Mouse (Mus musculus) forebrain, postnatal 0 days (tissue): Measurements from ENCODE around the gene Prkcb. TPM values are rescaled to one million over a fixed set of nuclear protein-coding genes. Genes with fewer than 3 reads are reported as not detected.

Experiments used
- ATAC-seq: fragments of 200-750 bp; cut with Nextera tagmentation; 2 replicates; pipeline ENCODE4 v1.8.0; 2017; ENCODE audit warnings: mild to moderate bottlenecking, moderate library complexity
- DNase-seq: peaks from one replicate; pipeline ENCODE4 v3.0.0-alpha.2; 2015
- H3K27ac ChIP-seq: fragments of 300-500 bp; sonication (generic); 2 replicates; pipeline ENCODE4 v1.5.1; 2014; ENCODE audit warnings: low read depth, mild to moderate bottlenecking, antibody characterized with exemption, low read length, moderate library complexity, mixed read lengths
- H3K27me3 ChIP-seq: fragments of 300-500 bp; sonication (generic); 2 replicates; pipeline ENCODE4 v1.6.1; 2014; ENCODE audit warnings: mild to moderate bottlenecking, low read length, mixed read lengths; ENCODE audit not compliant: insufficient read depth
- H3K36me3 ChIP-seq: fragments of 300-500 bp; sonication (generic); 2 replicates; pipeline ENCODE4 v1.6.1; 2014; ENCODE audit warnings: mild to moderate bottlenecking, moderate library complexity; ENCODE audit not compliant: insufficient read depth
- H3K4me1 ChIP-seq: fragments of 300-500 bp; sonication (generic); 2 replicates; pipeline ENCODE4 v1.6.1; 2014; ENCODE audit warnings: antibody characterized with exemption; ENCODE audit not compliant: insufficient read depth
- H3K4me2 ChIP-seq: fragments of 300-500 bp; sonication (generic); 2 replicates; pipeline ENCODE4 v1.6.1; 2014; ENCODE audit warnings: low read depth, mild to moderate bottlenecking, moderate library complexity
- H3K4me3 ChIP-seq: fragments of 300-500 bp; sonication (generic); 2 replicates; pipeline ENCODE4 v1.5.1; 2014; ENCODE audit warnings: low read depth, low read length, mixed read lengths
- H3K9ac ChIP-seq: fragments of 300-500 bp; sonication (generic); 2 replicates; pipeline ENCODE4 v1.6.1; 2014; ENCODE audit warnings: mild to moderate bottlenecking
- H3K9me3 ChIP-seq: fragments of 300-500 bp; sonication (generic); 2 replicates; pipeline ENCODE4 v1.6.1; 2016; ENCODE audit warnings: low read length
- CTCF ChIP-seq: sonication (generic); IDR thresholded peaks from 2 replicates; pipeline ENCODE4 v1.5.1; 2016; ENCODE audit warnings: antibody characterized with exemption, control low read depth, low read depth
- WGBS: fragments of 180-500 bp; shearing (Covaris S2); extraction: QIAGEN DNeasy Blood & Tissue Kit; methylation state at CpG from one replicate; pipeline ENCODE4 v1.1.7; 2014; 5-methylcytosine and 5-hydroxymethylcytosine counted together
- polyA plus RNA-seq: library from polyadenylated mRNA; unstranded; fragments of >200 nt; fragmentation: Nextera tagmentation; extraction: Ambion mirVana; gene quantifications from 2 replicates; pipeline ENCODE4 v1.2.1, GENCODE M21; 2015
- total RNA-seq: library from RNA; depleted of rRNA; stranded (reverse); fragments of >200 nt; gene quantifications from 2 replicates; pipeline ENCODE4 v1.2.3, GENCODE M21; 2014

Gene Prkcb
- total and polyA plus RNA-seq, 2 experiments from 2014 or later, result 145 to 207 TPM

GRCm38 (mm10) chr7:122483949-122484348, 195.4 kb downstream of the Prkcb start:
- Histone ChIP-seq H3K4me3 (no peak overlapping the region), H3K36me3 (no peaks in the 10 kb centered on the region), H3K9ac (no peak overlapping the region), H3K27ac (no peak overlapping the region), H3K4me1 (0 out of 2 replicates have a peak, but pooled peaks cover 2% of the 10 kb centered on the region), H3K4me2 (no peak overlapping the region), H3K27me3 (no peaks in the 10 kb centered on the region), H3K9me3 (no peaks in the 10 kb centered on the region)
- WGBS, result 72% methylated on average over 8 of the region's 8 CpGs
- no peak for TF ChIP-seq CTCF
- ATAC-seq (no peak), DNase-seq (no peak)

- H3K27ac ChIP-seq, result no peak overlapping the region
- no peaks in the 10 kb centered on the region for H3K9me3 ChIP-seq
- peak; percentile 11 for DNase-seq
- TF ChIP-seq CTCF, result no peak
- no peaks in the 10 kb centered on the region for H3K27me3 ChIP-seq
- H3K9ac ChIP-seq, result no peak overlapping the region
- H3K4me2 ChIP-seq, result no peak overlapping the region
- ATAC-seq, result no peak
- WGBS, result 17% methylated on average over 11 of the region's 11 CpGs
- no peak overlapping the region for H3K4me3 ChIP-seq
- H3K4me1 ChIP-seq, result no peaks in the 10 kb centered on the region
- no peaks in the 10 kb centered on the region for H3K36me3 ChIP-seq
Observed at GRCm38 (mm10) chr7:122487929-122488571, 199.5 kb downstream of the Prkcb start.

DNA sequence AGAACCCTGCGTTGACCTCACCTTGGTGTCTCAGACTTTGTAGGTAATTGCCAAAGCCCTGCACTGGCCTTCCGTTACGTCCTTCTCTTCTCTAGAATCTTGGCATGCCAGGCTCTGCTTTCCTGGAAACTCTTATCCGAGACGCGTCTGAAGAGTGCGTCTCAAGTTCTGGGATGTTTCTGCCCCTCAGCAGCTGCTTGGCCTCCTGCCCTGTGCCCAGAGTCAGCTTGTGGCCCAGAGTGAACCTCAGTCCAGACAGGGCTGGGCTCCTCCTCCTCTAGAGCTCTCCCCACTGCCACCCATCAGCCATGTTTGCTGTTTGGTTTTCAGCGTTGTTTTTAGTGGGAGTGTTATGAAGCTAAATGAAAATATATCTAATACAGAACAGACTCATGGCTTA, 203.5 kb downstream of the Prkcb start:
- DNase-seq (no peak), ATAC-seq (no peak)
- 82% methylated on average over 8 of the region's 8 CpGs for WGBS
- Histone ChIP-seq H3K9ac (no peak overlapping the region), H3K4me3 (no peak overlapping the region), H3K4me1 (no peaks in the 10 kb centered on the region), H3K27ac (no peak overlapping the region), H3K9me3 (no peaks in the 10 kb centered on the region), H3K4me2 (no peak overlapping the region), H3K27me3 (no peaks in the 10 kb centered on the region), H3K36me3 (no peaks in the 10 kb centered on the region)
- TF ChIP-seq CTCF, result no peak

- Histone ChIP-seq H3K27ac (no peak overlapping the region), H3K4me3 (no peak overlapping the region), H3K9me3 (no peaks in the 10 kb centered on the region), H3K4me2 (no peak overlapping the region), H3K36me3 (no peaks in the 10 kb centered on the region), H3K4me1 (no peaks in the 10 kb centered on the region), H3K9ac (no peak overlapping the region), H3K27me3 (no peaks in the 10 kb centered on the region)
- 80% methylated on average over 9 of the region's 9 CpGs for whole genome bisulfite sequencing
- no peak for TF ChIP-seq CTCF
- DNase-seq (no peak), ATAC-seq (no peak)
Observed at GRCm38 (mm10) chr7:122492936-122493335, 204.4 kb downstream of the Prkcb start.

GRCm38 (mm10) chr7:122494088-122494487, 205.5 kb downstream of the Prkcb start:
- no peak overlapping the region for H3K4me3 ChIP-seq
- ATAC-seq, result 0 out of 2 replicates have a peak, but pooled peaks have one; percentile 48
- no peaks in the 10 kb centered on the region for H3K36me3 ChIP-seq
- H3K27me3 ChIP-seq, result no peaks in the 10 kb centered on the region
- no peak overlapping the region for H3K27ac ChIP-seq
- no peak overlapping the region for H3K4me2 ChIP-seq
- peak; percentile 56 for TF ChIP-seq CTCF
- peak; percentile 54 for DNase-seq
- no peaks in the 10 kb centered on the region for H3K4me1 ChIP-seq
- H3K9me3 ChIP-seq, result no peaks in the 10 kb centered on the region
- H3K9ac ChIP-seq, result no peak overlapping the region
- WGBS, result 21% methylated on average over 3 of the region's 3 CpGs

GRCm38 (mm10) chr7:122497516-122497915, 209.0 kb downstream of the Prkcb start:
- H3K27ac ChIP-seq, result no peak overlapping the region
- H3K36me3 ChIP-seq, result no peaks in the 10 kb centered on the region
- no peak overlapping the region for H3K4me2 ChIP-seq
- no peak for DNase-seq
- H3K9ac ChIP-seq, result no peak overlapping the region
- WGBS, result 87% methylated on average over 8 of the region's 8 CpGs
- no peak for ATAC-seq
- H3K4me1 ChIP-seq, result 0 out of 2 replicates have a peak, but pooled peaks cover 4% of the 10 kb centered on the region
- H3K27me3 ChIP-seq, result no peaks in the 10 kb centered on the region
- no peak for TF ChIP-seq CTCF
- no peak overlapping the region for H3K4me3 ChIP-seq
- H3K9me3 ChIP-seq, result no peaks in the 10 kb centered on the region

- 47% methylated on average over 5 of the region's 5 CpGs for WGBS
- Histone ChIP-seq H3K27ac (no peak overlapping the region), H3K36me3 (no peaks in the 10 kb centered on the region), H3K4me3 (no peak overlapping the region), H3K9ac (no peak overlapping the region), H3K4me2 (no peak overlapping the region), H3K27me3 (no peaks in the 10 kb centered on the region), H3K4me1 (0 out of 2 replicates have a peak, but pooled peaks cover 4% of the 10 kb centered on the region), H3K9me3 (no peaks in the 10 kb centered on the region)
- no peak for TF ChIP-seq CTCF
- no peak for DNase-seq
- no peak for ATAC-seq
Observed at GRCm38 (mm10) chr7:122498461-122498860, 209.9 kb downstream of the Prkcb start.
